Mouse (Mus musculus) ES-Bruce4 (cell line): Measurements from ENCODE around the gene Dock7. TPM values are rescaled to one million over a fixed set of nuclear protein-coding genes. Genes with fewer than 3 reads are reported as not detected.

Experiments used
- H3K27ac ChIP-seq: 2 replicates; pipeline ENCODE4 v1.5.1; 2012; ENCODE audit warnings: low read length, inconsistent platforms; ENCODE audit not compliant: insufficient read depth
- H3K27me3 ChIP-seq: 2 replicates; pipeline ENCODE4 v1.6.1; 2012; ENCODE audit warnings: mild to moderate bottlenecking, low read length, inconsistent platforms; ENCODE audit not compliant: control insufficient read depth, poor library complexity, insufficient read depth, severe bottlenecking
- H3K36me3 ChIP-seq: 2 replicates; pipeline ENCODE4 v1.6.1; 2012; ENCODE audit warnings: inconsistent platforms, mild to moderate bottlenecking, low read length, moderate library complexity; ENCODE audit not compliant: control insufficient read depth, poor library complexity, insufficient read depth, severe bottlenecking
- H3K4me1 ChIP-seq: one replicate; pipeline ENCODE4 v1.8.1; 2011; ENCODE audit warnings: low read length; ENCODE audit not compliant: control insufficient read depth, insufficient read depth
- H3K4me3 ChIP-seq: 2 replicates; pipeline ENCODE4 v1.5.1; 2011; ENCODE audit warnings: low read depth, mild to moderate bottlenecking, low read length
- H3K9ac ChIP-seq: 2 replicates; pipeline ENCODE4 v1.6.1; 2012; ENCODE audit warnings: low read depth, mild to moderate bottlenecking, inconsistent platforms; ENCODE audit not compliant: poor library complexity, severe bottlenecking
- H3K9me3 ChIP-seq: replicated peaks from 2 replicates; pipeline ENCODE4 v1.6.1; 2012; ENCODE audit warnings: mild to moderate bottlenecking, low read length, inconsistent platforms; ENCODE audit not compliant: control insufficient read depth, poor library complexity, insufficient read depth, severe bottlenecking
- CTCF ChIP-seq: IDR thresholded peaks from one replicate; pipeline ENCODE4 v1.8.1; 2011; ENCODE audit warnings: low read depth, low read length
- EP300 ChIP-seq: IDR thresholded peaks from 2 replicates; pipeline ENCODE4 v1.6.1; 2011; ENCODE audit warnings: low read depth, low read length; ENCODE audit not compliant: insufficient read depth
- POLR2A ChIP-seq: IDR thresholded peaks from one replicate; pipeline ENCODE4 v1.8.1; 2011; ENCODE audit warnings: low read length; ENCODE audit not compliant: insufficient read depth
- polyA plus RNA-seq: library from polyadenylated mRNA; stranded (reverse); fragments of >200 nt; gene quantifications from 2 replicates; pipeline ENCODE4 v1.2.4, GENCODE M21; 2011; ENCODE audit warnings: low read depth; ENCODE audit not compliant: missing spikeins, insufficient read depth, insufficient read length

Dock7 gene
- polyA plus RNA-seq, 1 experiment: 61.1 TPM

DNA sequence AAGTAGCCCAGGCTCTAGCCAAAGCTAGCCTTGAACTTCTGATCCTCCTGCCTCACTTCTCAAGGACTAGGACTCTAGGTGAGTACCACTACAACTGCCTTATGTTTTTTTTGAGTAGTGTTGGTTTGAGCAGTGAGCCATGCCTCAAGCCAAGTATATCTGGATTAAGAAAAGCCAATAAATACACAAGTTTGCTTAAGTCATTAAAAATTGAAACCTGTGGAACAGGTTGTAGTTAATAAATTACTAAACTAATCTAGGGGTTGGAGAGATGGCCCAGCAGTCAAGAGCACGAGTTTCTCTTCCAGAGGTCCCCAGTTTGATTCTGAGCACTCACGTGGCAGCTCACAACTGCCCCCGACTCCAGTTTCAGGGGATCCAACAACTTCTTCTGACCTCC lies 20.9 kb upstream of the Dock7 start:
- Histone ChIP-seq H3K9ac (no peak overlapping the region), H3K9me3 (no peaks in the 10 kb centered on the region), H3K27ac (no peak overlapping the region), H3K27me3 (no peaks in the 10 kb centered on the region; the same call in 1 of the 2 replicates), H3K4me1 (no peaks in the 10 kb centered on the region), H3K36me3 (no peaks in the 10 kb centered on the region), H3K4me3 (no peak overlapping the region)
- TF ChIP-seq EP300: no peak
- TF ChIP-seq POLR2A: no peak
- no peak for TF ChIP-seq CTCF

GRCm38 (mm10) chr4:99141171-99141570 lies 20.5 kb upstream of the Dock7 start:
- Histone ChIP-seq H3K27ac (no peak overlapping the region), H3K27me3 (no peaks in the 10 kb centered on the region; the same call in 1 of the 2 replicates), H3K4me1 (no peaks in the 10 kb centered on the region), H3K4me3 (no peak overlapping the region), H3K36me3 (no peaks in the 10 kb centered on the region), H3K9me3 (no peaks in the 10 kb centered on the region), H3K9ac (no peak overlapping the region)
- TF ChIP-seq EP300 (no peak), CTCF (no peak), POLR2A (no peak)

- H3K9me3 ChIP-seq: no peaks in the 10 kb centered on the region
- no peak overlapping the region for H3K27ac ChIP-seq
- H3K9ac ChIP-seq: no peak overlapping the region
- no peaks in the 10 kb centered on the region for H3K27me3 ChIP-seq
- no peaks in the 10 kb centered on the region for H3K4me1 ChIP-seq
- H3K36me3 ChIP-seq: no peaks in the 10 kb centered on the region
- H3K4me3 ChIP-seq: no peak overlapping the region
- TF ChIP-seq POLR2A (no peak), EP300 (no peak), CTCF (no peak)
These were observed 17.4 kb upstream of the Dock7 start for GRCm38 (mm10) chr4:99137986-99138641.

DNA sequence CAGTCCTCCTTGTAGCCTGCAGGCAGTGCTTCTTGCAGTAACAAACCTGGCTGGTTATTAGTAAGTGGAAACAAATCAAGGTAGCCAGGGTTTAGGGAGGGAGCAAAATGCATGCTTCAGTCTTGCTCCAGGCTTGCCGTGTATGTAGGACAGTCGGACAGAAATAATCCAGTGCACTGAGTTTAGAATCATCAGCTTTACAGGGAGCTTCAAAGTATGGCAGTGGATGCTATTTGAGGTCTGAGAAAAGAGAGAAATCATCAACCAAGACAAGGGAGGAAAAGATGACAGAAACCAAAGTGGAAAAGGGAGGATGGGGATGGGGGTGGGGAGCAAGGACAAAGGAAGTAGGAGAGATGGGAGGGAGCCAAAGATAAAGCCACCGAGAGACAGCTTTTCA lies 13.8 kb upstream of the Dock7 start:
- no peak overlapping the region for H3K27ac ChIP-seq
- TF ChIP-seq POLR2A (no peak), CTCF (no peak), EP300 (no peak)
- H3K9me3 ChIP-seq: no peaks in the 10 kb centered on the region
- no peak overlapping the region for H3K9ac ChIP-seq
- no peaks in the 10 kb centered on the region for H3K27me3 ChIP-seq
- no peaks in the 10 kb centered on the region for H3K36me3 ChIP-seq
- no peaks in the 10 kb centered on the region for H3K4me1 ChIP-seq
- H3K4me3 ChIP-seq: no peak overlapping the region

- Histone ChIP-seq H3K9me3 (no peaks in the 10 kb centered on the region), H3K9ac (no peak overlapping the region), H3K4me1 (no peaks in the 10 kb centered on the region), H3K4me3 (no peak overlapping the region), H3K27me3 (no peaks in the 10 kb centered on the region), H3K36me3 (no peaks in the 10 kb centered on the region), H3K27ac (no peak overlapping the region)
- TF ChIP-seq CTCF (no peak), EP300 (no peak), POLR2A (no peak)
These were observed 12.6 kb upstream of the Dock7 start for GRCm38 (mm10) chr4:99133326-99133725.

GRCm38 (mm10) chr4:99132686-99133085 lies 12.0 kb upstream of the Dock7 start:
- no peak overlapping the region for H3K27ac ChIP-seq
- no peak overlapping the region for H3K4me3 ChIP-seq
- TF ChIP-seq CTCF (no peak), POLR2A (no peak), EP300 (no peak)
- H3K9ac ChIP-seq: no peak overlapping the region
- H3K36me3 ChIP-seq: no peaks in the 10 kb centered on the region
- no peaks in the 10 kb centered on the region for H3K4me1 ChIP-seq
- peaks cover 2% of the 10 kb centered on the region; the same call in 1 of the 2 replicates for H3K27me3 ChIP-seq
- no peaks in the 10 kb centered on the region for H3K9me3 ChIP-seq
